Mouse (Mus musculus) cerebellum, adult 2 months (tissue): Measurements from ENCODE around the gene Mmgt2.

Experiments used
- CTCF ChIP-seq: fragments of 200-500 bp; IDR thresholded peaks from 2 replicates; pipeline ENCODE4 v1.5.1; 2011; ENCODE audit warnings: low read depth, mild to moderate bottlenecking, control low read depth, low read length, moderate library complexity, borderline replicate concordance; ENCODE audit not compliant: insufficient read depth
- POLR2A ChIP-seq: fragments of 200-500 bp; IDR thresholded peaks from 2 replicates; pipeline ENCODE4 v1.6.1; 2011; ENCODE audit warnings: low read length, control low read depth, borderline replicate concordance; ENCODE audit not compliant: insufficient read depth

GRCm38 (mm10) chr11:62645732-62646494, 2.6 kb upstream of the Mmgt2 start:
- TF ChIP-seq CTCF, result no peak
- TF ChIP-seq POLR2A, result no peak
